Mouse (Mus musculus) liver, adult 2 months (tissue): ENCODE results near the gene A330070K13Rik.

ENCODE experiments used
- CTCF ChIP-seq: fragments of 200-500 bp; IDR thresholded peaks from 2 replicates; pipeline ENCODE4 v1.5.1; 2011; ENCODE audit warnings: low read depth, low read length, control low read depth
- POLR2A ChIP-seq: fragments of 200-500 bp; IDR thresholded peaks from 2 replicates; pipeline ENCODE4 v1.6.1; 2011; ENCODE audit warnings: low read length, control low read depth; ENCODE audit not compliant: insufficient read depth; ENCODE audit errors: extremely low read depth

GRCm38 (mm10) chr5:130333971-130334370, 50.5 kb downstream of the A330070K13Rik start:
- TF ChIP-seq POLR2A (no peak), CTCF (no peak)
